Mouse (Mus musculus): ENCODE results near the gene Arfrp1.
A peak's percentile ranks its signal among the peaks of the same experiment; 100 is the strongest.

Gene Arfrp1

GRCm38 (mm10) chr2:181364860-181365596, at the start of gene Arfrp1, which contains the start of gene Zgpat:
Gene Arfrp1, minus strand, starts transcription at chr2:181365404.
Gene Zgpat, plus strand, starts transcription at chr2:181364928.
- DNase-seq (ENCODE audit: low spot score in 2 of 2): peak; percentile 82

GRCm38 (mm10) chr2:181413141-181413540, 47.9 kb upstream of the Arfrp1 start:
- DNase-seq (ENCODE audit: low spot score in 2 of 2): no peak

- DNase-seq (ENCODE audit: low spot score in 2 of 2): peak; percentile 28 to 31
Observed at GRCm38 (mm10) chr2:181410760-181411473, 45.7 kb upstream of the Arfrp1 start.

GRCm38 (mm10) chr2:181409643-181410042, 44.4 kb upstream of the Arfrp1 start:
- no peak for DNase-seq (ENCODE audit: low spot score in 2 of 2)

GRCm38 (mm10) chr2:181403722-181404121, 38.5 kb upstream of the Arfrp1 start:
- DNase-seq (ENCODE audit: low spot score in 2 of 2): no peak

GRCm38 (mm10) chr2:181401497-181401896, 36.3 kb upstream of the Arfrp1 start:
- no peak for DNase-seq (ENCODE audit: low spot score in 2 of 2)

GRCm38 (mm10) chr2:181397207-181397761, 32.1 kb upstream of the Arfrp1 start:
- DNase-seq (ENCODE audit: low spot score in 2 of 2): no peak

GRCm38 (mm10) chr2:181394086-181394485, 28.9 kb upstream of the Arfrp1 start:
- no peak for DNase-seq (ENCODE audit: low spot score in 2 of 2)

- peak; percentile 67 to 78 for DNase-seq (ENCODE audit: low spot score in 2 of 2)
Observed at GRCm38 (mm10) chr2:181392600-181393213, 27.5 kb upstream of the Arfrp1 start.

GRCm38 (mm10) chr2:181391541-181391940, 26.3 kb upstream of the Arfrp1 start:
- no peak for DNase-seq (ENCODE audit: low spot score in 2 of 2)

GRCm38 (mm10) chr2:181391022-181391421, 25.8 kb upstream of the Arfrp1 start:
- no peak for DNase-seq (ENCODE audit: low spot score in 2 of 2)

GRCm38 (mm10) chr2:181390136-181390870, 25.1 kb upstream of the Arfrp1 start:
- DNase-seq (ENCODE audit: low spot score in 2 of 2): no peak

- DNase-seq (ENCODE audit: low spot score in 2 of 2): no peak
Observed at GRCm38 (mm10) chr2:181386663-181387210, 21.5 kb upstream of the Arfrp1 start.

GRCm38 (mm10) chr2:181385885-181386284, 20.7 kb upstream of the Arfrp1 start:
- DNase-seq (ENCODE audit: low spot score in 2 of 2): no peak

- no peak for DNase-seq (ENCODE audit: low spot score in 2 of 2)
Observed at GRCm38 (mm10) chr2:181384919-181385391, 19.8 kb upstream of the Arfrp1 start.

GRCm38 (mm10) chr2:181384463-181384862, 19.3 kb upstream of the Arfrp1 start:
- DNase-seq (ENCODE audit: low spot score in 2 of 2): no peak

- no peak for DNase-seq (ENCODE audit: low spot score in 2 of 2)
Observed at GRCm38 (mm10) chr2:181381631-181382306, 16.6 kb upstream of the Arfrp1 start.

- DNase-seq (ENCODE audit: low spot score in 2 of 2): no peak
Observed at GRCm38 (mm10) chr2:181381107-181381506, 15.9 kb upstream of the Arfrp1 start.

GRCm38 (mm10) chr2:181380251-181380650, 15.0 kb upstream of the Arfrp1 start:
- DNase-seq (ENCODE audit: low spot score in 2 of 2): no peak

- no peak for DNase-seq (ENCODE audit: low spot score in 2 of 2)
Observed at GRCm38 (mm10) chr2:181379778-181380177, 14.6 kb upstream of the Arfrp1 start, which contains the start of gene Lime1. Gene Lime1, plus strand, starts transcription at chr2:181380078.
